Mouse (Mus musculus): ENCODE results near the gene Sytl1.

The Sytl1 gene

GRCm38 (mm10) chr4:133247072-133247471 lies 15.8 kb downstream of the Sytl1 start:
- DNase-seq (ENCODE audit: low spot score): no peak

- DNase-seq (ENCODE audit: low spot score): no peak
Observed at GRCm38 (mm10) chr4:133244289-133244688, 18.6 kb downstream of the Sytl1 start.

GRCm38 (mm10) chr4:133243538-133243937 lies 19.4 kb downstream of the Sytl1 start:
- no peak for DNase-seq (ENCODE audit: low spot score)

- no peak for DNase-seq (ENCODE audit: low spot score)
Observed at GRCm38 (mm10) chr4:133242710-133243109, 20.2 kb downstream of the Sytl1 start.

- no peak for DNase-seq (ENCODE audit: low spot score)
Observed at GRCm38 (mm10) chr4:133241910-133242309, 21.0 kb downstream of the Sytl1 start.

- DNase-seq (ENCODE audit: low spot score): peak; percentile 76
Observed at GRCm38 (mm10) chr4:133240934-133241908, 21.7 kb downstream of the Sytl1 start.

- DNase-seq (ENCODE audit: low spot score): no peak
Observed at GRCm38 (mm10) chr4:133240490-133240921, 22.4 kb downstream of the Sytl1 start, which contains the start of gene Map3k6. Gene Map3k6, plus strand, starts transcription at chr4:133240818.

- DNase-seq (ENCODE audit: low spot score): no peak
Observed at GRCm38 (mm10) chr4:133237911-133238310, 25.0 kb downstream of the Sytl1 start.

GRCm38 (mm10) chr4:133235415-133235814 lies 27.5 kb downstream of the Sytl1 start:
- DNase-seq (ENCODE audit: low spot score): no peak

GRCm38 (mm10) chr4:133234771-133235170 lies 28.1 kb downstream of the Sytl1 start:
- DNase-seq (ENCODE audit: low spot score): no peak

- DNase-seq (ENCODE audit: low spot score): no peak
Observed at GRCm38 (mm10) chr4:133233285-133233976, 29.5 kb downstream of the Sytl1 start.

- DNase-seq (ENCODE audit: low spot score): no peak
Observed at GRCm38 (mm10) chr4:133229582-133229981, 33.3 kb downstream of the Sytl1 start.

GRCm38 (mm10) chr4:133227636-133228035 lies 35.3 kb downstream of the Sytl1 start:
- no peak for DNase-seq (ENCODE audit: low spot score)

GRCm38 (mm10) chr4:133226073-133226472 lies 36.8 kb downstream of the Sytl1 start:
- no peak for DNase-seq (ENCODE audit: low spot score)

- DNase-seq (ENCODE audit: low spot score): no peak
Observed at GRCm38 (mm10) chr4:133223875-133224274, 39.0 kb downstream of the Sytl1 start.

- no peak for DNase-seq (ENCODE audit: low spot score)
Observed at GRCm38 (mm10) chr4:133221701-133222100, 41.2 kb downstream of the Sytl1 start.

- no peak for DNase-seq (ENCODE audit: low spot score)
Observed at GRCm38 (mm10) chr4:133220656-133221055, 42.3 kb downstream of the Sytl1 start.

GRCm38 (mm10) chr4:133218745-133219144 lies 44.2 kb downstream of the Sytl1 start:
- no peak for DNase-seq (ENCODE audit: low spot score)

- DNase-seq (ENCODE audit: low spot score): no peak
Observed at GRCm38 (mm10) chr4:133217641-133218040, 45.3 kb downstream of the Sytl1 start.

GRCm38 (mm10) chr4:133213661-133214060 lies 49.3 kb downstream of the Sytl1 start:
- no peak for DNase-seq (ENCODE audit: low spot score)

GRCm38 (mm10) chr4:133213268-133213590 lies 49.7 kb downstream of the Sytl1 start:
- no peak for DNase-seq (ENCODE audit: low spot score)

GRCm38 (mm10) chr4:133212562-133213267 lies 50.2 kb downstream of the Sytl1 start:
- DNase-seq (ENCODE audit: low spot score): peak; percentile 66

Measured in left cerebral cortex, adult 11 months (tissue).